Mouse (Mus musculus) neural tube, embryonic 11.5 days (tissue): ENCODE measurements around the gene Borcs7. TPM values are rescaled to one million over a fixed set of nuclear protein-coding genes. Genes with fewer than 3 reads are reported as not detected.

Experiments used
- polyA plus RNA-seq: library from polyadenylated mRNA; unstranded; fragments of >200 nt; fragmentation: Nextera tagmentation; extraction: Ambion mirVana; gene quantifications from 2 replicates; pipeline ENCODE4 v1.2.1, GENCODE M21; 2014

The Borcs7 gene
- polyA plus RNA-seq, 1 experiment from 2014 or later = 14.7 TPM

Other genes starting within 250 kb of the Borcs7 start
- gene Trim8, start 188.2 kb upstream of the Borcs7 start, polyA plus RNA-seq = 26.6 and 28.7 TPM in 2 replicates
- gene Arl3, start 116.7 kb upstream of the Borcs7 start, polyA plus RNA-seq = 123 and 131 TPM in 2 replicates
- gene Sfxn2, start 116.5 kb upstream of the Borcs7 start, polyA plus RNA-seq = 12.7 and 14.1 TPM in 2 replicates
- 41.6 and 48.8 TPM in 2 replicates for gene Wbp1l, start 90.8 kb upstream of the Borcs7 start, polyA plus RNA-seq
- gene Cyp17a1, start 16.7 kb upstream of the Borcs7 start, polyA plus RNA-seq = not detected in 2 replicates
- gene As3mt, start 17.6 kb downstream of the Borcs7 start, polyA plus RNA-seq = 33.0 and 35.2 TPM in 2 replicates
- 5.4 and 6.8 TPM in 2 replicates for gene Cnnm2, start 71.7 kb downstream of the Borcs7 start, polyA plus RNA-seq